Mouse (Mus musculus) stomach, postnatal 0 days (tissue): ENCODE data around the gene Ezh1. TPM values are rescaled to one million over a fixed set of nuclear protein-coding genes. Genes with fewer than 3 reads are reported as not detected.
A peak's percentile ranks its signal among the peaks of the same experiment; 100 is the strongest.

Source experiments
- ATAC-seq: fragments of 200-750 bp; cut with Nextera tagmentation; 2 replicates; pipeline ENCODE4 v1.8.0; 2017; ENCODE audit not compliant: low FRiP score, low TSS enrichment
- DNase-seq: peaks from one replicate; pipeline ENCODE4 v3.0.0-alpha.2; 2016; ENCODE audit warnings: low spot score
- H3K27ac ChIP-seq: fragments of 300-500 bp; sonication (generic); replicated peaks from 2 replicates; pipeline ENCODE4 v1.5.1; 2014; ENCODE audit warnings: mild to moderate bottlenecking, control low read depth
- H3K27me3 ChIP-seq: fragments of 300-500 bp; sonication (generic); 2 replicates; pipeline ENCODE4 v1.6.1; 2014; ENCODE audit warnings: low read length; ENCODE audit not compliant: control insufficient read depth, insufficient read depth
- H3K36me3 ChIP-seq: fragments of 300-500 bp; sonication (generic); 2 replicates; pipeline ENCODE4 v1.6.1; 2014; ENCODE audit warnings: low read length, mixed read lengths; ENCODE audit not compliant: control insufficient read depth, insufficient read depth
- H3K4me1 ChIP-seq: fragments of 300-500 bp; sonication (generic); replicated peaks from 2 replicates; pipeline ENCODE4 v1.6.1; 2014; ENCODE audit warnings: antibody characterized with exemption; ENCODE audit not compliant: control insufficient read depth, insufficient read depth
- H3K4me2 ChIP-seq: fragments of 300-500 bp; sonication (generic); replicated peaks from 2 replicates; pipeline ENCODE4 v1.6.1; 2014; ENCODE audit warnings: low read depth, mild to moderate bottlenecking, control low read depth, moderate library complexity
- H3K4me3 ChIP-seq: fragments of 300-500 bp; sonication (generic); 2 replicates; pipeline ENCODE4 v1.5.1; 2014; ENCODE audit warnings: low read depth, low read length, control low read depth
- H3K9ac ChIP-seq: fragments of 300-500 bp; sonication (generic); 2 replicates; pipeline ENCODE4 v1.6.1; 2014; ENCODE audit warnings: mild to moderate bottlenecking, low read length, control low read depth, mixed read lengths
- H3K9me3 ChIP-seq: fragments of 300-500 bp; sonication (generic); 2 replicates; pipeline ENCODE4 v1.6.1; 2016; ENCODE audit warnings: low read length; ENCODE audit not compliant: control insufficient read depth
- CTCF ChIP-seq: IDR thresholded peaks from 2 replicates; pipeline ENCODE4 v1.5.1; 2016; ENCODE audit warnings: antibody characterized with exemption, low read depth, mild to moderate bottlenecking, moderate library complexity
- EP300 ChIP-seq: optimal IDR thresholded peaks from 2 replicates; pipeline ENCODE3; 2016; ENCODE audit warnings: antibody characterized with exemption
- WGBS: fragments of 180-500 bp; shearing (Covaris S2); extraction: QIAGEN DNeasy Blood & Tissue Kit; methylation state at CpG from one replicate; pipeline ENCODE4 v1.1.7; 2014; 5-methylcytosine and 5-hydroxymethylcytosine counted together
- polyA plus RNA-seq: library from polyadenylated mRNA; unstranded; fragments of >200 nt; fragmentation: Nextera tagmentation; extraction: Ambion mirVana; gene quantifications from 2 replicates; pipeline ENCODE4 v1.2.1, GENCODE M21; 2015

Gene Ezh1
- polyA plus RNA-seq, 1 experiment from 2014 or later = 8.1 TPM

- Histone ChIP-seq H3K4me2 (no peak overlapping the region), H3K36me3 (peaks cover 19% of the 10 kb centered on the region), H3K9ac (no peak overlapping the region), H3K9me3 (no peaks in the 10 kb centered on the region), H3K4me3 (no peak overlapping the region), H3K27me3 (no peaks in the 10 kb centered on the region), H3K27ac (no peak overlapping the region), H3K4me1 (0 out of 2 replicates have a peak, but pooled peaks cover 2% of the 10 kb centered on the region)
- WGBS = 87% methylated on average over 7 of the region's 7 CpGs
- ATAC-seq (no peak), DNase-seq (no peak)
- TF ChIP-seq EP300 = no peak
- TF ChIP-seq CTCF = no peak
Observed at GRCm38 (mm10) chr11:101193076-101193475, 33.2 kb downstream of the Ezh1 start.

DNA sequence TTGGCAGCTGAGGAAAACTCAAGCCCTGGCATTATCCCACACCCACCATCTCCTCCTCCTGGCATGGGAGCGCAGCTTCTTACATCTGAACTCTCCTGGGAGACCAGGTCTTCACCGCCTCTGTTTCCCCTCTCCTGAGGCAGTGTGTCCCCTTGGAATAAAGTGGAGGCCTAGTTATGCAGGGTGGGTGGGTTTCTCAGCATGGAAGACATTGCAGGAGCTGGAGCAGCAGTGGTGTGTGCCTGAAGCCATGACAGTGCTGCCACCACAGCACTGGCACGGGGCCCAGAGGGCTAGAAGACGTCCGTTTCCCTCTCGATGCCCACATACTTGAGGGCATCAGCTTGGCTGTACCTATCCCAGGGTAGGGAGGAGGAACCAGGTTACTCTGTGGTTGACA is 33.6 kb downstream of the Ezh1 start:
- 89% methylated on average over 6 of the region's 6 CpGs for WGBS
- Histone ChIP-seq H3K27ac (no peak overlapping the region), H3K27me3 (no peaks in the 10 kb centered on the region), H3K4me1 (0 out of 2 replicates have a peak, but pooled peaks cover 2% of the 10 kb centered on the region), H3K9ac (no peak overlapping the region), H3K4me3 (no peak overlapping the region), H3K4me2 (no peak overlapping the region), H3K36me3 (peaks cover 15% of the 10 kb centered on the region; the same call in 1 of the 2 replicates), H3K9me3 (no peaks in the 10 kb centered on the region)
- no peak for ATAC-seq
- DNase-seq = no peak
- no peak for TF ChIP-seq EP300
- TF ChIP-seq CTCF = no peak

GRCm38 (mm10) chr11:101191919-101192470 is 34.3 kb downstream of the Ezh1 start:
- H3K9ac ChIP-seq = no peak overlapping the region
- no peaks in the 10 kb centered on the region for H3K27me3 ChIP-seq
- no peak overlapping the region; the same call in 1 of the 2 replicates for H3K27ac ChIP-seq
- ATAC-seq (no peak), DNase-seq (no peak)
- peaks cover 11% of the 10 kb centered on the region; the same call in 1 of the 2 replicates for H3K36me3 ChIP-seq
- TF ChIP-seq EP300 = no peak
- no peak for TF ChIP-seq CTCF
- 67% methylated on average over 4 of the region's 4 CpGs for WGBS
- 0 out of 2 replicates have a peak, but pooled peaks cover 2% of the 10 kb centered on the region for H3K4me1 ChIP-seq
- no peaks in the 10 kb centered on the region for H3K9me3 ChIP-seq
- H3K4me2 ChIP-seq = no peak overlapping the region
- no peak overlapping the region for H3K4me3 ChIP-seq

GRCm38 (mm10) chr11:101190913-101191907 is 35.1 kb downstream of the Ezh1 start:
- H3K36me3 ChIP-seq = peaks cover 6% of the 10 kb centered on the region; the same call in 1 of the 2 replicates
- peak overlapping the region; percentile 84 for H3K27ac ChIP-seq
- H3K4me1 ChIP-seq = 0 out of 2 replicates have a peak, but pooled peaks cover 2% of the 10 kb centered on the region
- no peaks in the 10 kb centered on the region for H3K9me3 ChIP-seq
- no peak overlapping the region for H3K4me2 ChIP-seq
- H3K9ac ChIP-seq = no peak overlapping the region; the same call in 1 of the 2 replicates
- H3K27me3 ChIP-seq = no peaks in the 10 kb centered on the region
- H3K4me3 ChIP-seq = no peak overlapping the region
- DNase-seq = no peak
- TF ChIP-seq EP300 (no peak), CTCF (no peak)
- no peak for ATAC-seq
- 59% methylated on average over 17 of the region's 17 CpGs for WGBS

GRCm38 (mm10) chr11:101190181-101190912 is 35.9 kb downstream of the Ezh1 start:
- no peak for ATAC-seq

More at GRCm38 (mm10) chr11:101190181-101190912, 35.9 kb downstream of the Ezh1 start:
- DNase-seq = no peak
- Histone ChIP-seq H3K9me3 (no peaks in the 10 kb centered on the region), H3K36me3 (peaks cover 6% of the 10 kb centered on the region; the same call in 1 of the 2 replicates), H3K4me2 (no peak overlapping the region), H3K4me3 (no peak overlapping the region), H3K27ac (peak overlapping the region; percentile 84), H3K4me1 (0 out of 2 replicates have a peak, but pooled peaks cover 2% of the 10 kb centered on the region), H3K9ac (peak overlapping the region; percentile 36; the same call in 1 of the 2 replicates), H3K27me3 (no peaks in the 10 kb centered on the region)
- WGBS = 41% methylated on average over 8 of the region's 8 CpGs
- TF ChIP-seq EP300 (no peak), CTCF (no peak)
